Mouse (Mus musculus): ENCODE measurements around the gene Kcnh3. TPM values are rescaled to one million over a fixed set of nuclear protein-coding genes. Genes with fewer than 3 reads are reported as not detected.

Gene Kcnh3
- total RNA-seq, 1 experiment from 2014 or later = 0.12 TPM

- ATAC-seq (ENCODE audit: extremely low read depth, insufficient number of reproducible peaks, low FRiP score, poor library complexity, severe bottlenecking) = peak; percentile 71
Observed at GRCm38 (mm10) chr15:99265679-99266078, 41.0 kb downstream of the Kcnh3 start.

DNA sequence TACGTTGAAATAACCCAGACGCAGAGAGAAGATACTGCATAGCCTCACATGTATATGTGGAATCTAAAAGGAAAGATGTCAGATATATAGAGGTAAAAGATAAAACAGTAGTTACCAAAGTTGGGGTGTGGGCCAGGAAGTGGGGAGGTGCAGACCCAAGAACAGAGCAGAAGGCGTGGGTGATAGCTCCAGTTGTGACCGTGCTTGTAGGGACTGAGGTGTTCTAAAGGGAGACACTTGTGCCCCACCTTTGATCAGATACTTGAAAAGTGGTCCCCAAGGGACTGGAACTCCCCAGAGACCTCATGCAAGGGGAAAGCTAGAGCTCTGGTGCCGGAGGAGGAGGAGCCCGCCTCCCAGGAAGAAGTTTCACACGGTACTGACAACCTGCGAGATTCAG is 51.4 kb downstream of the Kcnh3 start:
- ATAC-seq (ENCODE audit: extremely low read depth, insufficient number of reproducible peaks, low FRiP score, poor library complexity, severe bottlenecking) = no peak

DNA sequence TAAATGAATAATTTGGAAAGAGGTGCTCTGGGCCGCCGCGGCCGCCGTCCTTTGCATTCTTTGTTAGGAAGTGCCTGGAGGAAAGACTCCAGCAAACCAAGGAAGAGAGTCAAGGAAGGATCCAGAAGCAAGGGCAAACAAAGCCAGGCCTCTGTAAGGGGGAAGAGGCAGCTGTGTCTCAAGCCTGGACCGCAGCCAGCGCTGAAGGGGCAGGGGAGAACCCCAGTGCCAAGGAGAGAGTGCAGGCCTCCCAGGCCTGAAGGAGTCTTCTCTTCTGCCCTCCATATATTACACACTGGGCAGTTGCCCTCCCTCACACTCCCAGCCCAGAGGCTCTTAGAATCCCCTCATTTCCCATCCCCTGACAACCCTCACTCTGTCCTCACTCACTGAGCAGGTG is 53.6 kb downstream of the Kcnh3 start:
- no peak for ATAC-seq (ENCODE audit: extremely low read depth, insufficient number of reproducible peaks, low FRiP score, poor library complexity, severe bottlenecking)

DNA sequence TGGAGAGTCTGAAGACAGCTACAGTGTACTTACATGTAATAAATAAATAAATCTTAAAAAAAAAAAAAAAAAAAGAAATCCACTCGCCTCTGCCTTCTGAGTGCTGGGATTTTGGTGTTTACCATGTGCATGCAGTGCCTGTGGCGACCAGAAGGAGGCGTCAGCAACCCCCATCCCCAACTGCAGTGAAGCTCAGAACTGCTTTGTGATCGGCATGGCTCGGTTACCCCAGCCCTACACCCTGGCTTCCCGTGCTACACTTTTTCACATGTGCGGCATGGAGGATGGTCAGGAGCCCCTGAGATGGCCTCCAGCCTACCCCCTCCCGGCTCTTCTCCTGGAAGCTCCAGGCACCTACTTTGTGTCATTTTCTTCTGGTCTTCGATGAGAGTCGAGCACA is 58.8 kb downstream of the Kcnh3 start:
- ATAC-seq (ENCODE audit: extremely low read depth, insufficient number of reproducible peaks, low FRiP score, poor library complexity, severe bottlenecking) = peak; percentile 25; the same call in 1 of the 2 replicates

DNA sequence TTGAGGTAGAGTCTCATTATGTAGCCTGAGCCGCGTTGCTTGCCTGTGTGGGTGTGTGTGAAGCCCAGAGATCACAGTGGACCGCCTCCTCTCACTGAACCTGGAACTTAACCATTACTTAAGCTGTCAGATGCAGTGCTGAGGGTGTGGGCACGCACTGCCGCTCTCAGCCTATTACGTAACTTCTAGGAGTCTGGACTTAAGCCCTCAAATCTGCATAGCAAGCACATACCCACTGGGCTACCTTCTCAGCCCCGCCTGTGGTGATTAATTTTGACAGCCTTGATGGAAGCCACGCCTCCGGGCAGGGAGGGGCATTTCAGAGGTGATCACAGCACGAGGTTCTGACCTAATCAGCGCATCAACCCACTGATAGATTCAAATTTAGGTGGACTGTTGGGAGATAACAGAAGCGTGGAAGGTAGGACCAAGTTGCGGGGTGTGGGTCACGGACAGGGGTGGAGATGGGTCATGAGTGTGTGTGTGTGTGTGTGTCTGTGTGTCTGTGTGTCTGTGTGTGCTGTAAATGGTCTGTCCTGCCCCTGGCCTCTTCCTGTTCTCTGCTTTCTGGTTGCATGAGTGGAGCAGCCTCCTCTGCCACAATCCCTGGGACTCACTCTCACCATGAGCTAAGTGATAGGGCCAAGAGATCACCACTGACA is 60.0 kb downstream of the Kcnh3 start:
- no peak for ATAC-seq (ENCODE audit: extremely low read depth, insufficient number of reproducible peaks, low FRiP score, poor library complexity, severe bottlenecking)

GRCm38 (mm10) chr15:99285189-99285535 is 60.5 kb downstream of the Kcnh3 start:
- no peak for ATAC-seq (ENCODE audit: extremely low read depth, insufficient number of reproducible peaks, low FRiP score, poor library complexity, severe bottlenecking)

DNA sequence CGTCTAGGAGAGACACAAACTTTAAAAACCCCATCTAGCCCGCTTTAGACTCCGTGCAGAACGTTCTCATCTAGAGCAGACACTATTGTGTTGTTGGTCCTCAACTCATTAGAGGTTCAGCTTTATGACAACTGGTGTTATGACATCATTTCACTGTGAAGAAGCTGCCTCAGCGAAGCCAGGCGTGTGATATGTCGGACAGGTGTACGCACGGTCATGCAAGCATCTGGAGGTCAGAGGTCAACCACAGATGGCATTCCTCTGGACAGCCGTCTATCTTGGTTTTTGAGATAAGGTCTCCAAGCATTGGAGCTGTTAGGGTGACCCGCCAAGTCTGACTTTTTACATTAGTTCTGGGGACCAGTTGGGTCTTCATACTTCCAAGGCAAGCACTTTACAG is 65.9 kb downstream of the Kcnh3 start:
- no peak for ATAC-seq (ENCODE audit: extremely low read depth, insufficient number of reproducible peaks, low FRiP score, poor library complexity, severe bottlenecking)

Other genes starting within 250 kb of the Kcnh3 start
- gene Tuba1c, start 195.0 kb upstream of the Kcnh3 start, total RNA-seq (2017) = 42.7 and 43.3 TPM in 2 replicates
- gene Prph, start 169.7 kb upstream of the Kcnh3 start, total RNA-seq (2017) = not detected in 2 replicates
- gene Troap, start 150.3 kb upstream of the Kcnh3 start, total RNA-seq (2017) = 0.23 TPM in 1 of 2 replicates, not detected in the other
- not detected in 2 replicates for gene C1ql4, start 137.0 kb upstream of the Kcnh3 start, total RNA-seq (2017)
- gene Dnajc22, start 131.7 kb upstream of the Kcnh3 start, total RNA-seq (2017) = not detected in 2 replicates
- gene Spats2, start 98.9 kb upstream of the Kcnh3 start, total RNA-seq (2017) = not detected in 2 replicates
- gene Mcrs1, start 27.1 kb downstream of the Kcnh3 start, total RNA-seq (2017) = 37.9 and 43.1 TPM in 2 replicates
- 6.1 and 13.2 TPM in 2 replicates for gene Prpf40b, start 70.2 kb downstream of the Kcnh3 start, total RNA-seq (2017)
- not detected in 2 replicates for gene Fam186b, start 71.0 kb downstream of the Kcnh3 start, total RNA-seq (2017)
- gene Fmnl3, start 145.6 kb downstream of the Kcnh3 start, total RNA-seq (2017) = 32.8 and 34.3 TPM in 2 replicates
- gene Tmbim6, start 168.0 kb downstream of the Kcnh3 start, total RNA-seq (2017) = 314 and 339 TPM in 2 replicates
- gene Nckap5l, start 232.9 kb downstream of the Kcnh3 start, total RNA-seq (2017) = 1.7 and 2.0 TPM in 2 replicates
- gene Bcdin3d, start 249.9 kb downstream of the Kcnh3 start, total RNA-seq (2017) = 9.1 and 11.3 TPM in 2 replicates

All from neutrophil, adult 5-6 weeks (primary cell).